Mouse (Mus musculus) MEL (cell line): Measurements from ENCODE around the gene Supt16.

ENCODE experiments used
- CTCF ChIP-seq, 3 experiments: IDR thresholded peaks in 2 of 3; conservative IDR thresholded peaks in 1 of 3; 2 replicates each; pipeline ENCODE4 v1.5.1; 2011 to 2012; ENCODE audit warnings: low read length in 3 of 3, low read depth in 2 of 3, mild to moderate bottlenecking in 2 of 3, improper control_type of control experiment in 1 of 3, inconsistent platforms in 1 of 3, mixed read lengths in 1 of 3, moderate library complexity in 1 of 3; ENCODE audit not compliant: control insufficient read depth in 1 of 3, insufficient read depth in 1 of 3, poor library complexity in 1 of 3, severe bottlenecking in 1 of 3
- MEF2A ChIP-seq: IDR thresholded peaks from 2 replicates; pipeline ENCODE4 v1.6.1; 2014; ENCODE audit warnings: low read depth, mild to moderate bottlenecking, inconsistent platforms, low read length, improper control_type of control experiment; ENCODE audit not compliant: poor library complexity, insufficient replicate concordance, severe bottlenecking; ENCODE audit errors: extremely low read depth
- MYB ChIP-seq: IDR thresholded peaks from 2 replicates; pipeline ENCODE4 v1.6.1; 2011; ENCODE audit warnings: mild to moderate bottlenecking, low read depth, low read length, improper control_type of control experiment
- POLR2A ChIP-seq, 2 experiments: IDR thresholded peaks; 2 replicates each; pipeline ENCODE4 v1.6.1; 2011 to 2012; ENCODE audit warnings: low read length in 2 of 2, mild to moderate bottlenecking in 2 of 2, control low read depth in 1 of 2, improper control_type of control experiment in 1 of 2, low read depth in 1 of 2, moderate library complexity in 1 of 2; ENCODE audit not compliant: control insufficient read depth in 1 of 2, insufficient read depth in 1 of 2, poor library complexity in 1 of 2
- RCOR1 ChIP-seq: IDR thresholded peaks from 2 replicates; pipeline ENCODE4 v1.6.1; 2012; ENCODE audit warnings: low read depth, mild to moderate bottlenecking, inconsistent platforms, low read length, improper control_type of control experiment
- SIN3A ChIP-seq: IDR thresholded peaks from 2 replicates; pipeline ENCODE4 v1.6.1; 2012; ENCODE audit warnings: low read length, improper control_type of control experiment, inconsistent platforms
- USF1 ChIP-seq: IDR thresholded peaks from 2 replicates; pipeline ENCODE4 v1.6.1; 2014; ENCODE audit warnings: low read depth, mild to moderate bottlenecking, inconsistent platforms, low read length, improper control_type of control experiment, moderate library complexity

DNA sequence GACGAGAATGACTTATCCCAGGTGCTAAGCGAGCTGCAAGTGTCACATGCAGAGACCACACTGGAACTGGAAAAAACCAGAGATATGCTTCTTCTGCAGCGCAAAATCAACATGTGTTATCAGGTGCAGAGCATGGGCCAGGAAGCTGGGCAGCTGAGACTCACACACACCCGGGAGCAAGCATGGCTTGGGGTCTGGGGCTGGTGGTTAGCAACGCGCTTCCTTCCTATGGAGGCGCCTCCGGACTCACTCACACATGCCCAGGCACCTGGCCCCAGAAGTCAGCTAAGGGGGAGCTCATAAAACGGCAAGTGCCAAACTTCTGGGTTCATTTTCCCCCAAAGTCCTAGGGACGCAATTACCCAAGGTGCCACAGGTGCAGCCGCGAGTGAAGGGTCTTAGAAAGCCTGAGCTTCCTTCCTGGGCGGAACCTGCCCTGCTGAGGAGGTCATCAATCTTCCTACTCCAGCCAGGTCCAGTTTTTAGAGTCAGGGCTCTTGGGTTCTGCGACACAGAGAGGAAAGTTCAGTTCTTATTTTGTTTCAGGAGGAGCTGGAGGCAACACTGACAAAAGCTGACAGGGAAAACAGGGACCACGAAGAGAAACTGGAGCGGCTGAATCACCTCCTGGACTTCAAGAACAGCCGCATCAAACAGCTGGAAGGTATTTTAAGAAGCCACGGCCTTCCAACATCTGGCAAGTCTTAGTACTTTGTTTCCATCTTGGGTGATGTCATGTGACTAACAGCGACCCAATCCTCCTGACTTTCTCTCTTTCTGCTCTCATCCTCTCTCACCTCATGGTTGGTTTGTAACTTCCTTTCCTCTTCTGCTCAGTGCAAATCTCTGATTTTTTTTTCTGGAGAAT lies 56.4 kb downstream of the Supt16 start:
- TF ChIP-seq USF1, result no peak
- TF ChIP-seq MEF2A, result no peak
- TF ChIP-seq RCOR1, result no peak
- no peak for TF ChIP-seq POLR2A (IDR thresholded peaks at IDR 0.05; ENCODE audit: control insufficient read depth in 1 of 2, insufficient read depth in 1 of 2, low read depth in 1 of 2, low read length in 2 of 2, poor library complexity in 1 of 2)
- TF ChIP-seq MYB, result no peak
- TF ChIP-seq SIN3A, result no peak
- TF ChIP-seq CTCF (IDR thresholded peaks at IDR 0.05 in 2 of 3, conservative IDR thresholded peaks at IDR 0.05 in 1 of 3; ENCODE audit: control insufficient read depth in 1 of 3, insufficient read depth in 1 of 3, low read depth in 2 of 3, low read length in 3 of 3, poor library complexity in 1 of 3, severe bottlenecking in 1 of 3), result no peak
